Mouse (Mus musculus) myocyte (in vitro differentiated cells): ENCODE data around the gene Mnt.

Experiments used
- MYOD1 ChIP-seq, 3 experiments: IDR thresholded peaks; one replicate each; pipeline ENCODE4 v1.6.1; 2011; ENCODE audit warnings: control low read depth in 2 of 3, low read depth in 2 of 3, mild to moderate bottlenecking in 2 of 3, moderate library complexity in 1 of 3; ENCODE audit not compliant: insufficient read length in 2 of 3, control insufficient read depth in 1 of 3
- POLR2A ChIP-seq: IDR thresholded peaks from one replicate; pipeline ENCODE4 v1.6.1; 2011; ENCODE audit warnings: low read depth, mild to moderate bottlenecking, control low read depth, moderate library complexity; ENCODE audit not compliant: insufficient read length

- TF ChIP-seq MYOD1 (IDR thresholded peaks at IDR 0.05; ENCODE audit: control insufficient read depth in 1 of 3, insufficient read length in 2 of 3, low read depth in 2 of 3) (no peak), POLR2A (no peak)
Observed at GRCm38 (mm10) chr11:74880999-74881398, 50.3 kb downstream of the Mnt start.
